Mouse (Mus musculus) spleen, adult 18-20 months (tissue): ENCODE results near the gene Tmem273.

Source experiments
- DNase-seq, 2 experiments: peaks; one replicate each; pipeline ENCODE4 v3.0.0; 2022; ENCODE audit warnings: mixed read lengths in 2 of 2

The Tmem273 gene

DNA sequence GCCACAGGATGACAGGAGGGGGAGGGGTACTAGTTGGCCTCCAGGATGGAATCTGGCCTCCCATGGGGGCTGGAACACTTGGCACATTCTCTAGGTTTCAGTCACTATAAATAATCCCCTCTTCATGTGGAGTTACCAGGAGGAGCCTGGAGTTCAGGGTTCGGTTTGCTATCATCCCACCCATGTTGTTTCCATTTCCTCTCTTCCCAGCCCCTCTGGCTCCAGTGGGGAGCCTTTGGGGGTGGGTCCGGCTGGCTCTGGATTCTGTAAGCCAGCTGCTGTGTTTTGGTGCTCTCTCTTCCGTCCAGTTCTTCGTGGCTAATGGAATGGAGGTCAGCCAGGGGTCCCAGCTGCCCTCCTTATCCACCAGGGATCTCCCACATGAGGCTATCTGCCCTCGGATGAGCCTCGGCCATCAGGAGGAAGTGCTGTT lies 75.4 kb downstream of the Tmem273 start:
- DNase-seq: no peak

DNA sequence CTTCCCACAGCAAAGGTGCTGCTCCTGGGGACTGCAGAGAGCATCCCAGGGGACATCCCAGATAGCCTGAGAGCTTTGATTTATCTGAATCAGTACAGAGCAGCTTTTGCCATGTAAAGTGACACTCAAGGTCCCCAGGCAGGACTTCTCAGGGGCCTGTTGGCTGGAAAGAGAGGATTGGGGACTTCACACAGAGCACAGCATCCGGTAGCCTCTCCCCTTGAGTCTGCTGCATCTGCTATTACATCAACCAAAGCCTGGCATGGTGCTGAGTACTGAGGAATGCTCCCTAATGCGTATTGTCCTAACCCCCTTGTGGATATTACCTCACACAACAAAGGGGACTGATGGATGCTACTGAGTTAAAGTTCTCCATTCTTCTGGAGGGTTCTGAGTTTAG lies 75.9 kb downstream of the Tmem273 start:
- DNase-seq: no peak

DNA sequence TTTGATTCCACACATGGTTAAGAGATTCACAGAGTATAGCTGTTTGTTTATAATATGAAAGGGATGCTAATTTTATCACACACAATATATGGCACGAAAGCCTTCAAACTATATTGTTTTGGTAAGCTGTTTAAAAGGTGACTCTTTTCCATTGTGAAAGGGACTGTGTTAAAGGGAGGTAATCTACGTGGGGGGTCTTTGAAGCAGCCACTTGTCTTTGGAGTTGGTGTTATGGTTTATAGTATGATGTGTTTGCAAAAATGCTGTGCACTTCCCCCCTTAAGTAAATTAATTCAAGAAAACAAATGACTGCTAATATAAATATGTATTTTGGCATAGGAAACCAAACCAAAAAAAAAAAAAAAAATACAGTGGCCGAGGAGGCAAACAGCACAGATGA lies 79.6 kb downstream of the Tmem273 start:
- no peak for DNase-seq
